17 mouse cellular contexts compared by ENCODE assay signal in the genomic region with DNA sequence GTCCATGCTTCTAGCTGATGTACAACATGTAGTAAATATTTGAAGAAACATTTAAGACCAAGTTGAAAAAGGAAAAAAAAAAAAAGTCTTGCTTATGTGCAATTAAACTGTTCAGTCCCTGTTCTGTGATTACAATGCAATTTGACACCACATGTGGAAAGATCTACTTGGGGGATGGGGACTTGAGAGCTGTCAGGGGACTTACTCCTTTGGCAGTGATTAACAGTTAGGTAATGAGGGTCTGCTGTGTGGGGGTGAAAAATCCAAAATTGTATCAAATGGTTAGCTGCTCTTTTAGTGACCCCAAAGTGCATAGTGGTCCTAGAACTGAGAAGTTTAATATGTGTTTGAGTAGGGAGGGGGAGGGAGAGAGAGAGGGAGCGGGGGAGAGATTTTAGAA.
"Had no signal": no experiment of that assay in that cellular context is flagged by ENCODE, and none has a peak within 500 bp of the region (broad histone marks: within the 10 kb centered on the region; RNA-seq: fewer than 3 reads in every experiment).

No protein-coding gene starts in this region.

- H3K27me3 ChIP-seq: limb, embryonic 15.5 days; liver, embryonic 12.5 days; midbrain, embryonic 12.5 days; neural tube, embryonic 13.5 days had no signal

- DNase-seq: kidney, adult 11 months; kidney, postnatal 36 days; layer of hippocampus, adult 9-11 months; layer of hippocampus, postnatal 36 days; lung, embryonic 14.5 days; lung, postnatal 10 days; lung, postnatal 4 days; retina, postnatal 1 day; right cerebral cortex, postnatal 4 days; spleen, adult 18-20 months; thymus, adult 18-20 months; thymus, postnatal 14 days had no signal

- H3K27ac ChIP-seq: limb, embryonic 15.5 days; liver, embryonic 12.5 days; midbrain, embryonic 12.5 days; neural tube, embryonic 13.5 days had no signal

- H3K9ac ChIP-seq: limb, embryonic 15.5 days; liver, embryonic 12.5 days; lung, embryonic 14.5 days; midbrain, embryonic 12.5 days; neural tube, embryonic 13.5 days had no signal

- H3K4me2 ChIP-seq: limb, embryonic 15.5 days; liver, embryonic 12.5 days; lung, embryonic 14.5 days; midbrain, embryonic 12.5 days; neural tube, embryonic 13.5 days had no signal

- H3K4me3 ChIP-seq: limb, embryonic 15.5 days; liver, embryonic 12.5 days; midbrain, embryonic 12.5 days; neural tube, embryonic 13.5 days had no signal

- H3K4me1 ChIP-seq: limb, embryonic 15.5 days; liver, embryonic 12.5 days; neural tube, embryonic 13.5 days had no signal

- H3K9me3 ChIP-seq: limb, embryonic 15.5 days; liver, embryonic 12.5 days; midbrain, embryonic 12.5 days; neural tube, embryonic 13.5 days had no signal

- H3K36me3 ChIP-seq: limb, embryonic 15.5 days; liver, embryonic 12.5 days; midbrain, embryonic 12.5 days; neural tube, embryonic 13.5 days had no signal

- ATAC-seq: liver, embryonic 12.5 days; midbrain, embryonic 16.5 days had no signal
